Mouse (Mus musculus): ENCODE results near the gene Ube2r2. TPM values are rescaled to one million over a fixed set of nuclear protein-coding genes. Genes with fewer than 3 reads are reported as not detected.

The Ube2r2 gene
- polyA plus RNA-seq, 1 experiment from 2014 or later, result 106 TPM

GRCm38 (mm10) chr4:41124180-41124951, 11.2 kb upstream of the Ube2r2 start, which contains the start of gene Nol6:
Nol6 (minus strand) TSS chr4:41124455.
- Histone ChIP-seq H3K4me3 (replicated peaks) (peak within 1 kb of the TSS; percentile 72), H3K36me3 (peaks cover 33% of the 10 kb centered on the region), H3K4me2 (peak within 1 kb of the TSS; percentile 90), H3K9me3 (no peaks in the 10 kb centered on the region), H3K4me1 (replicated peaks) (peaks cover 10% of the 10 kb centered on the region), H3K27ac (no peak within 1 kb of the TSS), H3K9ac (replicated peaks) (peak within 1 kb of the TSS; percentile 57), H3K27me3 (no peaks in the 10 kb centered on the region)
- 2% methylated on average over 29 of the region's 29 CpGs for WGBS
- peak; percentile 99 for ATAC-seq (ENCODE audit: insufficient number of reproducible peaks, insufficient read depth, low FRiP score, low TSS enrichment, low read depth)

GRCm38 (mm10) chr4:41129406-41129805, 6.1 kb upstream of the Ube2r2 start:
- no peak for ATAC-seq (ENCODE audit: insufficient number of reproducible peaks, insufficient read depth, low FRiP score, low TSS enrichment, low read depth)
- Histone ChIP-seq H3K4me2 (no peak overlapping the region), H3K36me3 (no peaks in the 10 kb centered on the region), H3K4me1 (replicated peaks) (peaks cover 2% of the 10 kb centered on the region), H3K27ac (no peak overlapping the region), H3K27me3 (no peaks in the 10 kb centered on the region), H3K9ac (replicated peaks) (no peak overlapping the region), H3K9me3 (no peaks in the 10 kb centered on the region), H3K4me3 (replicated peaks) (no peak overlapping the region)
- WGBS, result 8% methylated on average over 2 of the region's 2 CpGs

- Histone ChIP-seq H3K27ac (no peak overlapping the region), H3K27me3 (no peaks in the 10 kb centered on the region), H3K9ac (replicated peaks) (no peak overlapping the region), H3K4me1 (replicated peaks) (peaks cover 6% of the 10 kb centered on the region), H3K4me3 (replicated peaks) (no peak overlapping the region), H3K4me2 (no peak overlapping the region), H3K36me3 (no peaks in the 10 kb centered on the region), H3K9me3 (no peaks in the 10 kb centered on the region)
- 86% methylated on average over 3 of the region's 3 CpGs for WGBS
- ATAC-seq (ENCODE audit: insufficient number of reproducible peaks, insufficient read depth, low FRiP score, low TSS enrichment, low read depth), result no peak
Measured at GRCm38 (mm10) chr4:41129836-41130235, 5.7 kb upstream of the Ube2r2 start.

- H3K27me3 ChIP-seq, result no peaks in the 10 kb centered on the region
- H3K4me3 ChIP-seq (replicated peaks), result no peak overlapping the region
- WGBS, result 78% methylated on average over 6 of the region's 6 CpGs
Measured at GRCm38 (mm10) chr4:41132471-41132870, 3.1 kb upstream of the Ube2r2 start.

GRCm38 (mm10) chr4:41133529-41134291, 1.8 kb upstream of the Ube2r2 start:
- Histone ChIP-seq H3K4me3 (replicated peaks) (no peak overlapping the region), H3K9me3 (peaks cover 2% of the 10 kb centered on the region; the same call in 1 of the 2 replicates), H3K27me3 (no peaks in the 10 kb centered on the region), H3K27ac (0 out of 2 replicates have a peak overlapping the region, but pooled peaks have one; percentile 0), H3K36me3 (peaks cover 7% of the 10 kb centered on the region), H3K4me2 (no peak overlapping the region), H3K9ac (replicated peaks) (no peak overlapping the region), H3K4me1 (replicated peaks) (peaks cover 6% of the 10 kb centered on the region)
- 60% methylated on average over 6 of the region's 6 CpGs for WGBS
- ATAC-seq (ENCODE audit: insufficient number of reproducible peaks, insufficient read depth, low FRiP score, low TSS enrichment, low read depth), result no peak

More at GRCm38 (mm10) chr4:41132471-41132870, 3.1 kb upstream of the Ube2r2 start:
- Histone ChIP-seq H3K4me2 (no peak overlapping the region), H3K36me3 (no peaks in the 10 kb centered on the region), H3K27ac (no peak overlapping the region), H3K9me3 (no peaks in the 10 kb centered on the region), H3K4me1 (replicated peaks) (peaks cover 6% of the 10 kb centered on the region), H3K9ac (replicated peaks) (no peak overlapping the region)
- ATAC-seq (ENCODE audit: insufficient number of reproducible peaks, insufficient read depth, low FRiP score, low TSS enrichment, low read depth), result no peak

- Histone ChIP-seq H3K27me3 (no peaks in the 10 kb centered on the region), H3K9ac (replicated peaks) (peak overlapping the region; percentile 99), H3K27ac (peak overlapping the region; percentile 100), H3K4me1 (replicated peaks) (peaks cover 6% of the 10 kb centered on the region), H3K4me2 (peak overlapping the region; percentile 67), H3K36me3 (peaks cover 20% of the 10 kb centered on the region), H3K4me3 (replicated peaks) (peak overlapping the region; percentile 94), H3K9me3 (peaks cover 5% of the 10 kb centered on the region; the same call in 1 of the 2 replicates)
- WGBS, result under 1% methylated on average over 29 of the region's 70 CpGs
- ATAC-seq (ENCODE audit: insufficient number of reproducible peaks, insufficient read depth, low FRiP score, low TSS enrichment, low read depth), result peak; percentile 92
Measured at GRCm38 (mm10) chr4:41134935-41135710, 420 bp upstream of the Ube2r2 start.

- Histone ChIP-seq H3K27me3 (no peaks in the 10 kb centered on the region), H3K4me3 (replicated peaks) (peak overlapping the region; percentile 94), H3K36me3 (peaks cover 33% of the 10 kb centered on the region), H3K9ac (replicated peaks) (peak overlapping the region; percentile 99), H3K27ac (peak overlapping the region; percentile 100), H3K9me3 (peaks cover 5% of the 10 kb centered on the region; the same call in 1 of the 2 replicates), H3K4me1 (replicated peaks) (peaks cover 6% of the 10 kb centered on the region), H3K4me2 (peak overlapping the region; percentile 67)
- ATAC-seq (ENCODE audit: insufficient number of reproducible peaks, insufficient read depth, low FRiP score, low TSS enrichment, low read depth), result peak; percentile 18; the same call in 1 of the 2 replicates
- 0% methylated on average over 4 of the region's 4 CpGs for WGBS
Measured at GRCm38 (mm10) chr4:41136454-41136805, 887 bp downstream of the Ube2r2 start.

- peaks cover 37% of the 10 kb centered on the region for H3K36me3 ChIP-seq
- H3K9me3 ChIP-seq, result peaks cover 5% of the 10 kb centered on the region; the same call in 1 of the 2 replicates
- no peaks in the 10 kb centered on the region for H3K27me3 ChIP-seq
- H3K4me2 ChIP-seq, result peak overlapping the region; percentile 67
- H3K27ac ChIP-seq, result peak overlapping the region; percentile 100
- peak overlapping the region; percentile 99 for H3K9ac ChIP-seq (replicated peaks)
- WGBS, result 0% methylated on average over 8 of the region's 8 CpGs
- H3K4me1 ChIP-seq (replicated peaks), result peaks cover 6% of the 10 kb centered on the region
- ATAC-seq (ENCODE audit: insufficient number of reproducible peaks, insufficient read depth, low FRiP score, low TSS enrichment, low read depth), result no peak
- peak overlapping the region; percentile 94 for H3K4me3 ChIP-seq (replicated peaks)
Measured at GRCm38 (mm10) chr4:41136811-41137210, 1.3 kb downstream of the Ube2r2 start.

GRCm38 (mm10) chr4:41140174-41140875, 4.8 kb downstream of the Ube2r2 start:
- H3K4me1 ChIP-seq (replicated peaks), result no peaks in the 10 kb centered on the region; the same call in 1 of the 2 replicates
- no peak overlapping the region for H3K9ac ChIP-seq (replicated peaks)
- no peak overlapping the region for H3K4me3 ChIP-seq (replicated peaks)
- H3K4me2 ChIP-seq, result no peak overlapping the region
- H3K36me3 ChIP-seq, result peaks cover 55% of the 10 kb centered on the region
- ATAC-seq (ENCODE audit: insufficient number of reproducible peaks, insufficient read depth, low FRiP score, low TSS enrichment, low read depth), result no peak
- WGBS, result 93% methylated on average over 6 of the region's 6 CpGs
- no peak overlapping the region for H3K27ac ChIP-seq
- no peaks in the 10 kb centered on the region for H3K27me3 ChIP-seq
- peaks cover 5% of the 10 kb centered on the region; the same call in 1 of the 2 replicates for H3K9me3 ChIP-seq

- H3K36me3 ChIP-seq, result peaks cover 66% of the 10 kb centered on the region
- peaks cover 5% of the 10 kb centered on the region; the same call in 1 of the 2 replicates for H3K9me3 ChIP-seq
- no peaks in the 10 kb centered on the region for H3K27me3 ChIP-seq
- H3K27ac ChIP-seq, result no peak overlapping the region
- H3K9ac ChIP-seq (replicated peaks), result no peak overlapping the region
- no peak overlapping the region for H3K4me2 ChIP-seq
- H3K4me1 ChIP-seq (replicated peaks), result no peaks in the 10 kb centered on the region; the same call in 1 of the 2 replicates
- H3K4me3 ChIP-seq (replicated peaks), result no peak overlapping the region
- ATAC-seq (ENCODE audit: insufficient number of reproducible peaks, insufficient read depth, low FRiP score, low TSS enrichment, low read depth), result no peak
- WGBS, result 95% methylated on average over 2 of the region's 2 CpGs
Measured at GRCm38 (mm10) chr4:41142601-41143000, 7.1 kb downstream of the Ube2r2 start.
